ENCODE assay signal across 10 mouse cellular contexts in genomic region chr5:140333631-140334030, GRCm38 (mm10). TPM values are rescaled to one million over a fixed set of nuclear protein-coding genes. Genes with fewer than 3 reads are reported as not detected.
DNase-seq lines count a peak whose midpoint lies in the region; ATAC-seq and TF ChIP-seq lines count a peak whose summit lies in the region.
"Had no signal": no experiment of that assay in that cellular context is flagged by ENCODE, and none has a peak within 500 bp of the region (broad histone marks: within the 10 kb centered on the region; RNA-seq: fewer than 3 reads in every experiment).

No protein-coding gene starts in this region.

- peak; percentile 60 for TF ChIP-seq CTCF in intestine, postnatal 0 days (IDR thresholded peaks at IDR 0.05; ENCODE audit: low read depth)

- H3K4me2 ChIP-seq in intestine, postnatal 0 days (replicated peaks; ENCODE audit: low read depth): no peak overlapping the region
- no peak overlapping the region for H3K4me2 ChIP-seq in intestine, embryonic 15.5 days (replicated peaks)
- H3K4me2 ChIP-seq in liver, embryonic 13.5 days: no peak overlapping the region

- no peak for ATAC-seq in intestine, postnatal 0 days
- ATAC-seq in intestine, embryonic 15.5 days: no peak
- no peak for ATAC-seq in liver, embryonic 13.5 days (ENCODE audit: low read depth)

- WGBS in intestine, postnatal 0 days: 38% methylated on average over 2 of the region's 2 CpGs
- 43% methylated on average over 2 of the region's 2 CpGs for WGBS in intestine, embryonic 15.5 days
- 31% methylated on average over 2 of the region's 2 CpGs for WGBS in liver, embryonic 13.5 days (ENCODE audit: insufficient replicate concordance)

- peak; percentile 82 for DNase-seq in 416B (ENCODE audit: low read depth)
- DNase-seq in MN1 (ENCODE audit: low spot score): peak; percentile 29
- DNase-seq in liver, embryonic 13.5 days: peak; percentile 28
- DNase-seq in right cerebral cortex, postnatal 14 days: no peak
- no peak for DNase-seq in gastrocnemius, postnatal 10 days
- DNase-seq in c-Kit-positive CD71-positive TER-119-positive erythroid progenitor cells, embryonic 14.5 days (ENCODE audit: low spot score): no peak
- DNase-seq: adrenal gland, postnatal 10 days had no signal

- no peak overlapping the region for H3K27ac ChIP-seq in intestine, postnatal 0 days (ENCODE audit: low read depth, low read length)
- no peak overlapping the region for H3K27ac ChIP-seq in intestine, embryonic 15.5 days
- no peak overlapping the region for H3K27ac ChIP-seq in liver, embryonic 13.5 days

- H3K36me3 ChIP-seq in intestine, postnatal 0 days (ENCODE audit: control insufficient read depth, insufficient read depth): peaks cover 20% of the 10 kb centered on the region
- H3K36me3 ChIP-seq in intestine, embryonic 15.5 days: peaks cover 11% of the 10 kb centered on the region; the same call in 1 of the 2 replicates
- peaks cover 31% of the 10 kb centered on the region for H3K36me3 ChIP-seq in liver, embryonic 13.5 days

- no peaks in the 10 kb centered on the region for H3K9me3 ChIP-seq in intestine, postnatal 0 days (ENCODE audit: control insufficient read depth)
- H3K9me3 ChIP-seq in intestine, embryonic 15.5 days: no peaks in the 10 kb centered on the region
- peaks cover 2% of the 10 kb centered on the region; the same call in 1 of the 2 replicates for H3K9me3 ChIP-seq in liver, embryonic 13.5 days (replicated peaks)

- H3K4me1 ChIP-seq in intestine, postnatal 0 days (replicated peaks; ENCODE audit: control insufficient read depth, insufficient read depth, low read length): 0 out of 2 replicates have a peak, but pooled peaks cover 4% of the 10 kb centered on the region
- 0 out of 2 replicates have a peak, but pooled peaks cover 11% of the 10 kb centered on the region for H3K4me1 ChIP-seq in intestine, embryonic 15.5 days (replicated peaks)
- peaks cover 24% of the 10 kb centered on the region for H3K4me1 ChIP-seq in liver, embryonic 13.5 days (replicated peaks)

- H3K4me3 ChIP-seq in intestine, postnatal 0 days (ENCODE audit: low read depth, low read length): no peak overlapping the region
- no peak overlapping the region for H3K4me3 ChIP-seq in intestine, embryonic 15.5 days (replicated peaks)
- no peak overlapping the region for H3K4me3 ChIP-seq in liver, embryonic 13.5 days (replicated peaks)
- H3K4me3 ChIP-seq: myocyte had no signal

- no peaks in the 10 kb centered on the region for H3K27me3 ChIP-seq in intestine, postnatal 0 days (replicated peaks; ENCODE audit: control insufficient read depth, insufficient read depth, low read length)
- H3K27me3 ChIP-seq in intestine, embryonic 15.5 days (replicated peaks): no peaks in the 10 kb centered on the region
- H3K27me3 ChIP-seq in liver, embryonic 13.5 days: no peaks in the 10 kb centered on the region

- H3K9ac ChIP-seq in intestine, postnatal 0 days (ENCODE audit: low read depth, low read length): no peak overlapping the region
- no peak overlapping the region for H3K9ac ChIP-seq in intestine, embryonic 15.5 days
- H3K9ac ChIP-seq in liver, embryonic 13.5 days: no peak overlapping the region

RNA-seq across cellular contexts. Expression of gene Mrm2, which starts 1.9 kb away (rescaled TPM):
- 11.2 and 13.7 TPM in 2 replicates for polyA plus RNA-seq in intestine, postnatal 0 days (2015; fragmentation: Nextera tagmentation; extraction: Ambion mirVana)
- polyA plus RNA-seq in intestine, embryonic 15.5 days (2015; fragmentation: Nextera tagmentation; extraction: Ambion mirVana): 19.0 and 19.7 TPM in 2 replicates
- 12.4 and 13.0 TPM in 2 replicates for polyA plus RNA-seq in liver, embryonic 13.5 days (2015; fragmentation: Nextera tagmentation; extraction: Ambion mirVana)
- total RNA-seq in gastrocnemius, postnatal 10 days (2021): 1 to 10 TPM; 6.0 to 7.2 TPM

RNA-seq across cellular contexts. Expression of gene Nudt1, which starts 12.2 kb away (rescaled TPM):
- polyA plus RNA-seq in intestine, postnatal 0 days (2015; fragmentation: Nextera tagmentation; extraction: Ambion mirVana): 28.9 and 34.7 TPM in 2 replicates
- polyA plus RNA-seq in intestine, embryonic 15.5 days (2015; fragmentation: Nextera tagmentation; extraction: Ambion mirVana): 48.5 and 52.5 TPM in 2 replicates
- 34.8 and 35.5 TPM in 2 replicates for polyA plus RNA-seq in liver, embryonic 13.5 days (2015; fragmentation: Nextera tagmentation; extraction: Ambion mirVana)
- 1 to 10 TPM; 7.7 to 8.4 TPM for total RNA-seq in gastrocnemius, postnatal 10 days (2021)

RNA-seq across cellular contexts. Expression of gene Mad1l1, which starts 12.3 kb away (rescaled TPM):
- polyA plus RNA-seq in intestine, postnatal 0 days (2015; fragmentation: Nextera tagmentation; extraction: Ambion mirVana): 10.3 and 11.1 TPM in 2 replicates
- 34.7 and 38.0 TPM in 2 replicates for polyA plus RNA-seq in intestine, embryonic 15.5 days (2015; fragmentation: Nextera tagmentation; extraction: Ambion mirVana)
- polyA plus RNA-seq in liver, embryonic 13.5 days (2015; fragmentation: Nextera tagmentation; extraction: Ambion mirVana): 24.8 and 25.9 TPM in 2 replicates
- 10 to 100 TPM; 11.0 to 15.2 TPM for total RNA-seq in gastrocnemius, postnatal 10 days (2021)

RNA-seq across cellular contexts. Expression of gene Snx8, which starts 55.4 kb away (rescaled TPM):
- 67.5 and 89.0 TPM in 2 replicates for polyA plus RNA-seq in intestine, postnatal 0 days (2015; fragmentation: Nextera tagmentation; extraction: Ambion mirVana)
- polyA plus RNA-seq in intestine, embryonic 15.5 days (2015; fragmentation: Nextera tagmentation; extraction: Ambion mirVana): 23.0 and 27.2 TPM in 2 replicates
- 10.5 and 10.9 TPM in 2 replicates for polyA plus RNA-seq in liver, embryonic 13.5 days (2015; fragmentation: Nextera tagmentation; extraction: Ambion mirVana)
- 10 to 100 TPM; 11.6 to 16.1 TPM for total RNA-seq in gastrocnemius, postnatal 10 days (2021)

Comparison
In these comparisons a context has a peak if more than half of its experiments do, and no peak if none do; other contexts are left out.
1. DNase-seq: peak in 416B (single experiment), MN1 (single experiment) and liver, embryonic 13.5 days (single experiment); none in right cerebral cortex, postnatal 14 days (single experiment), gastrocnemius, postnatal 10 days (single experiment) and c-Kit-positive CD71-positive TER-119-positive erythroid progenitor cells, embryonic 14.5 days (single experiment).